Mouse (Mus musculus): ENCODE data around the gene Gm10198. TPM values are rescaled to one million over a fixed set of nuclear protein-coding genes. Genes with fewer than 3 reads are reported as not detected.

The Gm10198 gene
- not detected in 2 replicates for polyA plus RNA-seq (2012; rRNA removed)

DNA sequence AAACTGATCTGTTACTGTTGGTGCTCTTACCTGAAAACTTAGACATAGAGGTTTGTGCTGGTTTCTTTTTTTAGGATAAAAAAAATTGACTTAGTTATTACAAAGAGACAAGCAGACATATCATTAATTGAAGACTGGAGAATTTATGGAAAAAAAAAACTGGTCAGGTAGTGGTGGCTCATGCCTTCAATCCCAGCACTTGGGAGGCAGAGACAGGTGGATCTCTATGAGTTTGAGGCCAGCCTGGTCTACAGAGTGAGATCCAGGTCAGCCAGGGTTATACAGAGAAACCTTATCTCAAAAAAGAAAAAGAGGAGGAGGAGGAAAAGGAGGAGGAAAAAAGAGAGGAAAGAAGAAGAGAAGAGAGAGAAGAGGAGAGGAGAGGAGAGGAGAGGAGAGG, at the start of gene Gm10198:
Gm10198 (plus strand) TSS at position 301 of the 400 bp plus-strand sequence.

Other genes with a start within 250 kb of the Gm10198 start
- gene Gpbp1, start 102.7 kb upstream of the Gm10198 start, polyA plus RNA-seq (2012; rRNA removed), result 0.08 and 0.10 TPM in 2 replicates
- gene Gm49496, start 42.8 kb upstream of the Gm10198 start, polyA plus RNA-seq (2012; rRNA removed), result not detected in 2 replicates
- 0.96 and 1.7 TPM in 2 replicates for gene Mier3, start 88.2 kb downstream of the Gm10198 start, polyA plus RNA-seq (2012; rRNA removed)
- gene Map3k1, start 216.2 kb downstream of the Gm10198 start, polyA plus RNA-seq (2012; rRNA removed), result 2.9 and 3.8 TPM in 2 replicates